Mouse (Mus musculus): Measurements from ENCODE around the gene Npepl1.

DNA sequence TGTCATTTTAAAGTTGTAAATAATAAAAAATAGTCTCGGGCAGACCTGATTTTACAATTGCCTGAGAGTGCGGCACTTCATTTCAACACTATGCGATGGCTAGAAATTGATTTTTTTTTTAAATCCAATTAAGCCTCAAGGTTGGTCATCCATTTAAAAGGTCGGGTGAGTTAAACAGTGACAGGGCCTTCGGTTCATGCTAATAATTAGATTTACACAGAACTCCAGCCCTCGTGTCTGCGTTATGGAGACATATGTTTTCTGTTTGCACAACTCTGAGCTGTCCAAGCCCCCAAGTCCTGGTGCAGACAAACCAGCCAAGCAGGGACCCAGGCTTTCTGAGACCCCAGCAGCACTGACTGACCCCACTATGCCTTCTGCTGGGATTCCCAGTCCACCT, 7.8 kb upstream of the Npepl1 start:
- TF ChIP-seq CHD2 (IDR thresholded peaks at IDR 0.05; ENCODE audit: low read depth, low read length): no peak
- no peak for TF ChIP-seq ZC3H11A (IDR thresholded peaks at IDR 0.05; ENCODE audit: borderline replicate concordance, low read depth, low read length)
- TF ChIP-seq MAFK (IDR thresholded peaks at IDR 0.05; ENCODE audit: insufficient read depth, low read depth, low read length): no peak
- no peak for TF ChIP-seq ZNF384 (IDR thresholded peaks at IDR 0.05; ENCODE audit: low read depth, low read length)
- TF ChIP-seq HCFC1 (IDR thresholded peaks at IDR 0.05; ENCODE audit: borderline replicate concordance, insufficient read depth, low read length): no peak
